In the genomic region with DNA sequence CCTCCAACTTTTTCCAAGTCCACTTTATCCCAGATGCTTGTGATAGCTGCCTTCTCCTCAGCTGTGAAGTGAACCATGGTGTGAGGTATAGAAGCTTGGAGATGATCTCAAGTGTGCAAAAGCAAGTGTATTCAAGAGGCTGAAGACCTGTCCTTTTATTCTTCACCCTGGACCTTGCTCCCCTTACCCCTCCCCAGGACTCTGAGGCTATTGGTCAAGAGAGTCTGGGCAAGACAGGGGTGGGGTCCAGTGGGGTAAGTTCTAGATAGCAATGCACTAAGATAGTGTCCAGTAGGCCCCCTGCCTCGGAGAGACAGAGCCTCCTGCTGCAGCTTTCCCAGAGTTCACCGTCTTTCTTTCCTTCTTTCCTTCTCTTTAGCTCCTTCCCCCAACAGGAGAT, we compare ENCODE assay signal across 19 mouse cellular contexts. TPM values are rescaled to one million over a fixed set of nuclear protein-coding genes. Genes with fewer than 3 reads are reported as not detected.
A peak's percentile ranks its signal among the peaks of the same experiment; 100 is the strongest.
DNase-seq lines count a peak whose midpoint lies in the region; ATAC-seq and TF ChIP-seq lines count a peak whose summit lies in the region.
"Had no signal": no experiment of that assay in that cellular context is flagged by ENCODE, and none has a peak within 500 bp of the region (broad histone marks: within the 10 kb centered on the region; RNA-seq: fewer than 3 reads in every experiment).

A gene (minus strand): TSS at position 131 of the 400 bp plus-strand sequence.

- H3K4me2 ChIP-seq in heart, embryonic 12.5 days, result peak within 1 kb of the TSS; percentile 13; the same call in 1 of the 2 replicates
- H3K4me2 ChIP-seq in midbrain, postnatal 0 days (ENCODE audit: low read depth, low read length, poor library complexity, severe bottlenecking), result no peak within 1 kb of the TSS
- no peak within 1 kb of the TSS for H3K4me2 ChIP-seq in embryonic facial prominence, embryonic 13.5 days
- H3K4me2 ChIP-seq in liver, embryonic 13.5 days, result peak within 1 kb of the TSS; percentile 6; the same call in 1 of the 2 replicates

- no peak for TF ChIP-seq CTCF in midbrain, postnatal 0 days (IDR thresholded peaks at IDR 0.05)

- no peaks in the 10 kb centered on the region for H3K27me3 ChIP-seq in heart, embryonic 12.5 days (replicated peaks)
- H3K27me3 ChIP-seq in midbrain, embryonic 10.5 days (ENCODE audit: low read depth, poor library complexity, severe bottlenecking), result no peaks in the 10 kb centered on the region
- H3K27me3 ChIP-seq in midbrain, postnatal 0 days (ENCODE audit: insufficient read depth, low read length), result no peaks in the 10 kb centered on the region
- H3K27me3 ChIP-seq in embryonic facial prominence, embryonic 13.5 days, result no peaks in the 10 kb centered on the region
- no peaks in the 10 kb centered on the region for H3K27me3 ChIP-seq in liver, embryonic 13.5 days

- H3K9me3 ChIP-seq in heart, embryonic 12.5 days (replicated peaks), result no peaks in the 10 kb centered on the region
- H3K9me3 ChIP-seq in midbrain, embryonic 10.5 days (replicated peaks), result no peaks in the 10 kb centered on the region
- H3K9me3 ChIP-seq in midbrain, postnatal 0 days (ENCODE audit: low read length), result no peaks in the 10 kb centered on the region
- H3K9me3 ChIP-seq in embryonic facial prominence, embryonic 13.5 days, result no peaks in the 10 kb centered on the region
- no peaks in the 10 kb centered on the region for H3K9me3 ChIP-seq in liver, embryonic 13.5 days (replicated peaks)
- H3K9me3 ChIP-seq: G1E had no signal

- DNase-seq in heart, adult 8-10 months (ENCODE audit: low spot score), result no peak
- DNase-seq in midbrain, embryonic 10.5 days (ENCODE audit: low spot score), result no peak
- no peak for DNase-seq in midbrain, postnatal 0 days (ENCODE audit: low spot score)
- no peak for DNase-seq in liver, embryonic 13.5 days
- no peak for DNase-seq in left cerebral cortex, postnatal 25 days (ENCODE audit: low spot score in 2 of 2)
- DNase-seq: adrenal gland, adult 2 months; cerebellum, adult 11 months; cerebellum, postnatal 25 days; gastrocnemius, postnatal 10 days; kidney, adult 9 months; lung, postnatal 4 days; thymus, postnatal 25 days had no signal

- no peak within 1 kb of the TSS for H3K9ac ChIP-seq in heart, embryonic 12.5 days
- no peak within 1 kb of the TSS for H3K9ac ChIP-seq in midbrain, postnatal 0 days (replicated peaks; ENCODE audit: low read length, poor library complexity, severe bottlenecking)
- no peak within 1 kb of the TSS for H3K9ac ChIP-seq in embryonic facial prominence, embryonic 13.5 days
- peak within 1 kb of the TSS; percentile 59 for H3K9ac ChIP-seq in liver, embryonic 13.5 days

- H3K36me3 ChIP-seq in heart, embryonic 12.5 days, result no peaks in the 10 kb centered on the region
- no peaks in the 10 kb centered on the region for H3K36me3 ChIP-seq in midbrain, embryonic 10.5 days
- no peaks in the 10 kb centered on the region for H3K36me3 ChIP-seq in midbrain, postnatal 0 days (ENCODE audit: insufficient read depth, low read length)
- H3K36me3 ChIP-seq in embryonic facial prominence, embryonic 13.5 days, result no peaks in the 10 kb centered on the region
- no peaks in the 10 kb centered on the region for H3K36me3 ChIP-seq in liver, embryonic 13.5 days
- H3K36me3 ChIP-seq: G1E had no signal

- 46% methylated on average over 2 of the region's 2 CpGs for WGBS in heart, embryonic 12.5 days
- WGBS in midbrain, embryonic 10.5 days, result 81% methylated on average over 2 of the region's 2 CpGs
- WGBS in midbrain, postnatal 0 days, result 87% methylated on average over 2 of the region's 2 CpGs
- WGBS in embryonic facial prominence, embryonic 13.5 days, result 84% methylated on average over 2 of the region's 2 CpGs
- WGBS in liver, embryonic 13.5 days (ENCODE audit: insufficient replicate concordance), result 55% methylated on average over 2 of the region's 2 CpGs

- H3K4me1 ChIP-seq in heart, embryonic 12.5 days (replicated peaks), result no peaks in the 10 kb centered on the region
- H3K4me1 ChIP-seq in midbrain, embryonic 10.5 days, result no peaks in the 10 kb centered on the region
- no peaks in the 10 kb centered on the region for H3K4me1 ChIP-seq in midbrain, postnatal 0 days (ENCODE audit: insufficient read depth, low read length)
- no peaks in the 10 kb centered on the region for H3K4me1 ChIP-seq in embryonic facial prominence, embryonic 13.5 days
- H3K4me1 ChIP-seq in liver, embryonic 13.5 days (replicated peaks), result peaks cover 52% of the 10 kb centered on the region

- H3K27ac ChIP-seq in heart, embryonic 12.5 days (ENCODE audit: poor library complexity, severe bottlenecking), result no peak within 1 kb of the TSS
- H3K27ac ChIP-seq in midbrain, embryonic 10.5 days (replicated peaks), result no peak within 1 kb of the TSS
- no peak within 1 kb of the TSS for H3K27ac ChIP-seq in midbrain, postnatal 0 days (ENCODE audit: low read depth, low read length)
- H3K27ac ChIP-seq in embryonic facial prominence, embryonic 13.5 days, result no peak within 1 kb of the TSS
- peak within 1 kb of the TSS; percentile 76 for H3K27ac ChIP-seq in liver, embryonic 13.5 days

- intact Hi-C loops in left cerebral cortex, postnatal 25 days (cut with DNase I), result no loop called here

- H3K4me3 ChIP-seq in heart, embryonic 12.5 days, result 0 out of 2 replicates have a peak within 1 kb of the TSS, but pooled peaks have one; percentile 16
- no peak within 1 kb of the TSS for H3K4me3 ChIP-seq in midbrain, embryonic 10.5 days
- no peak within 1 kb of the TSS for H3K4me3 ChIP-seq in midbrain, postnatal 0 days (ENCODE audit: low read depth, low read length)
- no peak within 1 kb of the TSS for H3K4me3 ChIP-seq in embryonic facial prominence, embryonic 13.5 days
- no peak within 1 kb of the TSS for H3K4me3 ChIP-seq in liver, embryonic 13.5 days (replicated peaks)

- peak; percentile 85 for ATAC-seq in heart, embryonic 12.5 days (ENCODE audit: insufficient number of reproducible peaks, low FRiP score)
- no peak for ATAC-seq in midbrain, postnatal 0 days (ENCODE audit: low FRiP score)
- ATAC-seq in embryonic facial prominence, embryonic 13.5 days (ENCODE audit: insufficient number of reproducible peaks, insufficient read depth, low FRiP score, low TSS enrichment, low read depth), result no peak
- ATAC-seq in liver, embryonic 13.5 days (ENCODE audit: low read depth), result no peak
- no peak for ATAC-seq in activated CD4-positive, CD25-positive, alpha-beta regulatory T cell, adult 4 months

RNA-seq across cellular contexts. Expression of the gene that starts here (rescaled TPM):
- 2,015 and 2,280 TPM in 2 replicates for polyA plus RNA-seq in heart, embryonic 12.5 days (2016; fragmentation: Nextera tagmentation; extraction: Ambion mirVana)
- not detected for total RNA-seq in heart, adult 8-10 months (2022)
- 3,029 and 4,275 TPM in 2 replicates for polyA plus RNA-seq in midbrain, embryonic 10.5 days (2016; fragmentation: Nextera tagmentation; extraction: Ambion mirVana)
- not detected in 2 replicates for total RNA-seq in midbrain, postnatal 0 days (2014; rRNA removed)
- polyA plus RNA-seq in midbrain, postnatal 0 days (2015; fragmentation: Nextera tagmentation; extraction: Ambion mirVana), result not detected in 2 replicates
- polyA plus RNA-seq in embryonic facial prominence, embryonic 13.5 days (2015; fragmentation: Nextera tagmentation; extraction: Ambion mirVana), result 46.9 and 96.8 TPM in 2 replicates
- 367 and 436 TPM in 2 replicates for polyA plus RNA-seq in liver, embryonic 13.5 days (2015; fragmentation: Nextera tagmentation; extraction: Ambion mirVana)
- not detected for polyA plus RNA-seq in activated CD4-positive, CD25-positive, alpha-beta regulatory T cell, adult 4 months (2017; shearing (Covaris generic))
- total RNA-seq in left cerebral cortex, postnatal 25 days (2021), result not detected
- total RNA-seq: adrenal gland, adult 2 months; gastrocnemius, postnatal 10 days; layer of hippocampus, postnatal 25 days; liver, adult 2 months had no signal
- polyA plus RNA-seq: adrenal gland, adult 2 months; G1E; large intestine, adult 2 months; liver, adult 2 months had no signal

Comparison
In these comparisons a context has a peak if more than half of its experiments do, and no peak if none do; other contexts are left out.
1. RNA of the gene that starts here (polyA plus RNA-seq): 3,029 to 4,275 TPM in midbrain, embryonic 10.5 days, 2,015 to 2,280 TPM in heart, embryonic 12.5 days, 367 to 436 TPM in liver, embryonic 13.5 days and 46.9 to 96.8 TPM in embryonic facial prominence, embryonic 13.5 days; not detected in activated CD4-positive, CD25-positive, alpha-beta regulatory T cell, adult 4 months and not detected in midbrain, postnatal 0 days; every median in the first group is over 10 times any median in the second.
2. H3K4me2 ChIP-seq: peak in heart, embryonic 12.5 days (single experiment) and liver, embryonic 13.5 days (single experiment); none in midbrain, postnatal 0 days (single experiment) and embryonic facial prominence, embryonic 13.5 days (single experiment).